Mouse (Mus musculus): Measurements from ENCODE around the gene Znhit3. TPM values are rescaled to one million over a fixed set of nuclear protein-coding genes. Genes with fewer than 3 reads are reported as not detected.

Gene Znhit3
- polyA plus RNA-seq, 1 experiment, result 0.40 TPM

- Histone ChIP-seq H3K36me3 (replicated peaks; ENCODE audit: low read length) (no peaks in the 10 kb centered on the region), H3K9me3 (no peaks in the 10 kb centered on the region), H3K27me3 (replicated peaks) (peaks cover 53% of the 10 kb centered on the region), H3K4me3 (replicated peaks) (no peak overlapping the region), H3K4me1 (peaks cover 5% of the 10 kb centered on the region)
- TF ChIP-seq FLI1 (IDR thresholded peaks at IDR 0.05; ENCODE audit: low read length) (no peak), GATA1 (IDR thresholded peaks at IDR 0.05; ENCODE audit: borderline replicate concordance, low read length) (no peak)
Observed at GRCm38 (mm10) chr11:84939508-84940053, 23.4 kb upstream of the Znhit3 start.

DNA sequence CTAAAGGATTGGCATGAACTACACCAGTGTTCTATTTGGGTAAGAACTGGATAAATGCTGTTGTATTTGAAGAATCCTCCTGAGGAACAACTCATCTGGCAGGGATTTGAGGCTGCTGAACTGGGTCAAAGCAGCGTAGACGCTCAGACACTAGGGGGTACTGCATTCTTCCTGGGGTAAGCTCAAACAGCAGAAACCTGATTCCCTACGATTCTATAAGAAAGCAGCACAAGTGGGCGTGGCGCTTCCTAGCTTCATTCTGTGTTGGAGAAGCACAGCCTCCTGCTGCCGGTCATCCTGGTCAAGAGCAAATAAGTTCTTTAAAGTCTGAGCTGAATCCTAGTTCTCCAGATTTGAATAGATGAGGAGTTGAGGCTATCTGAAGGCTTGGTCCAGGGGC is 16.1 kb upstream of the Znhit3 start:
- Histone ChIP-seq H3K36me3 (replicated peaks; ENCODE audit: low read length) (no peaks in the 10 kb centered on the region), H3K27me3 (replicated peaks) (peaks cover 56% of the 10 kb centered on the region), H3K9me3 (no peaks in the 10 kb centered on the region), H3K4me1 (no peaks in the 10 kb centered on the region), H3K4me3 (replicated peaks) (no peak overlapping the region)
- TF ChIP-seq GATA1 (IDR thresholded peaks at IDR 0.05; ENCODE audit: borderline replicate concordance, low read length), result no peak
- no peak for TF ChIP-seq FLI1 (IDR thresholded peaks at IDR 0.05; ENCODE audit: low read length)

- H3K4me3 ChIP-seq (replicated peaks), result no peak overlapping the region
- TF ChIP-seq FLI1 (IDR thresholded peaks at IDR 0.05; ENCODE audit: low read length) (no peak), GATA1 (IDR thresholded peaks at IDR 0.05; ENCODE audit: borderline replicate concordance, low read length) (no peak)
- H3K36me3 ChIP-seq (replicated peaks; ENCODE audit: low read length), result no peaks in the 10 kb centered on the region
- no peaks in the 10 kb centered on the region for H3K9me3 ChIP-seq
- peaks cover 37% of the 10 kb centered on the region for H3K4me1 ChIP-seq
- peaks cover 20% of the 10 kb centered on the region for H3K27me3 ChIP-seq (replicated peaks)
Observed at GRCm38 (mm10) chr11:84920981-84921380, 4.8 kb upstream of the Znhit3 start.

DNA sequence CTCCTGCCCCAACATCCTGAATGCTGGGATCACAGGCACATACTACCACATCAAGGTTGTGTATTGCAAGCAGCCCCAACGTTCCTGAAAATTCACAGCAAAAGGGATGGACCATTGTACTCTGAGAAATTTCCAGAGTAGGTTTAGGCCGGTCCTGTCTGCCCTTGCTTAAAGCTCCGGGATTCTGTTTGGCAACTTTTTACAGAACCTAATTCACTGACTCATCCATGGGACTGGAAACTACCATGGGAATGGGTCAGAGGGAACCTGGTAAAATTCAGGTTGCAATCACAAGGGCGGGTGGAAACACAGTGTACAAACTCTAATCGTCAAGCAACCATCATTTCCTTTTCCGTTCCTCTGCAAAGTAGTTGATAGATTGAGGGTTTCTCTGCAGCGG is 3.8 kb upstream of the Znhit3 start:
- peaks cover 20% of the 10 kb centered on the region for H3K27me3 ChIP-seq (replicated peaks)
- TF ChIP-seq FLI1 (IDR thresholded peaks at IDR 0.05; ENCODE audit: low read length) (no peak), GATA1 (IDR thresholded peaks at IDR 0.05; ENCODE audit: borderline replicate concordance, low read length) (no peak)
- peaks cover 45% of the 10 kb centered on the region for H3K4me1 ChIP-seq
- no peak overlapping the region for H3K4me3 ChIP-seq (replicated peaks)
- H3K9me3 ChIP-seq, result no peaks in the 10 kb centered on the region
- H3K36me3 ChIP-seq (replicated peaks; ENCODE audit: low read length), result no peaks in the 10 kb centered on the region

DNA sequence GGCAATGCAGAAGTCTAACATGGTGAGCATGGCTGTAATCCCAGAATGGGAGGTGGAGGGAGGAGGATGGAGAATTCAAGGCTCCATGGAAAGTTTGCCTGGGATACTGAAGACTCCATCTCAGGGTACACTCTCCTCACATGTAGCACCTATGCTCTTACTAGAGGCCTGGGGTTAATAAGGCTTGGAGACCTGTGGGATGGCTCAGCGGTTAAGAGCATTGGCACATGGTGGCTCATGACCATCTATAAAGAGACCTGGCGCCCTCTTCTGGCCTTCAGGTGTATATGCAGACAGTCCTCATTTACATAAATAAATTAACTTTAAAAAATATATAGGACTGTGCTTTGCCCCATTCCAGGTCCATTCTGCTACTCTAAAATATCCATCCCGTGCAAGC is 3.1 kb upstream of the Znhit3 start:
- H3K4me3 ChIP-seq (replicated peaks), result no peak overlapping the region
- peaks cover 18% of the 10 kb centered on the region for H3K27me3 ChIP-seq (replicated peaks)
- H3K9me3 ChIP-seq, result no peaks in the 10 kb centered on the region
- H3K36me3 ChIP-seq (replicated peaks; ENCODE audit: low read length), result peaks cover 4% of the 10 kb centered on the region
- H3K4me1 ChIP-seq, result peaks cover 52% of the 10 kb centered on the region
- TF ChIP-seq FLI1 (IDR thresholded peaks at IDR 0.05; ENCODE audit: low read length) (no peak), GATA1 (IDR thresholded peaks at IDR 0.05; ENCODE audit: borderline replicate concordance, low read length) (no peak)

GRCm38 (mm10) chr11:84918425-84918824 is 2.3 kb upstream of the Znhit3 start:
- Histone ChIP-seq H3K9me3 (no peaks in the 10 kb centered on the region), H3K4me1 (peaks cover 60% of the 10 kb centered on the region), H3K27me3 (replicated peaks) (peaks cover 16% of the 10 kb centered on the region), H3K36me3 (replicated peaks; ENCODE audit: low read length) (peaks cover 12% of the 10 kb centered on the region), H3K4me3 (replicated peaks) (peak overlapping the region; percentile 78)
- no peak for TF ChIP-seq FLI1 (IDR thresholded peaks at IDR 0.05; ENCODE audit: low read length)
- no peak for TF ChIP-seq GATA1 (IDR thresholded peaks at IDR 0.05; ENCODE audit: borderline replicate concordance, low read length)

- TF ChIP-seq GATA1 (IDR thresholded peaks at IDR 0.05; ENCODE audit: borderline replicate concordance, low read length) (no peak), FLI1 (IDR thresholded peaks at IDR 0.05; ENCODE audit: low read length) (no peak)
Observed at GRCm38 (mm10) chr11:84916703-84917300, 636 bp upstream of the Znhit3 start.

DNA sequence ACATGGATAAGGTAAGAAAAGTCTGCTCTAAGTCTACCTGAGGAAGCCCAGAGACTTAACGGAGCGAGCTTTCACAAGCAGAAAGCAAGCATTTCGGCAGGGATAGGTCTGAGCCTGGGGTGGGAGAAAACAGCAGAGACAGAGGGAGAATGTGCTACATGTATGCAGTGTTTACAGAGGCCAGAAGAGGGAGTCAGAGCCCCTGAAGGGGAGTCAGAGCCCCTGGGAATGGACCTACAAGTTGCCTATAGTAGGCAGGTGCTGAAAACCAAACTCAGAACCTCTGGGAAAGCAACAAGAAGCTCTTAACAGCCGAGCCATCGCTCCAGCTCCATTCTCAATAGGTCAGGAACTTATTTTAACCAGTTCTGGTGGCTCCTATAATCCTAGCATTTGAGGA is 1.5 kb downstream of the Znhit3 start:
- TF ChIP-seq FLI1 (IDR thresholded peaks at IDR 0.05; ENCODE audit: low read length) (no peak), GATA1 (IDR thresholded peaks at IDR 0.05; ENCODE audit: borderline replicate concordance, low read length) (no peak)
- peaks cover 59% of the 10 kb centered on the region for H3K4me1 ChIP-seq
- no peaks in the 10 kb centered on the region for H3K9me3 ChIP-seq
- no peaks in the 10 kb centered on the region for H3K27me3 ChIP-seq (replicated peaks)
- H3K4me3 ChIP-seq (replicated peaks), result no peak overlapping the region
- H3K36me3 ChIP-seq (replicated peaks; ENCODE audit: low read length), result peaks cover 46% of the 10 kb centered on the region

More at GRCm38 (mm10) chr11:84916703-84917300, 636 bp upstream of the Znhit3 start:
- peaks cover 1% of the 10 kb centered on the region for H3K27me3 ChIP-seq (replicated peaks)
- no peaks in the 10 kb centered on the region for H3K9me3 ChIP-seq
- peaks cover 68% of the 10 kb centered on the region for H3K4me1 ChIP-seq
- H3K4me3 ChIP-seq (replicated peaks), result peak overlapping the region; percentile 98
- peaks cover 27% of the 10 kb centered on the region for H3K36me3 ChIP-seq (replicated peaks; ENCODE audit: low read length)

DNA sequence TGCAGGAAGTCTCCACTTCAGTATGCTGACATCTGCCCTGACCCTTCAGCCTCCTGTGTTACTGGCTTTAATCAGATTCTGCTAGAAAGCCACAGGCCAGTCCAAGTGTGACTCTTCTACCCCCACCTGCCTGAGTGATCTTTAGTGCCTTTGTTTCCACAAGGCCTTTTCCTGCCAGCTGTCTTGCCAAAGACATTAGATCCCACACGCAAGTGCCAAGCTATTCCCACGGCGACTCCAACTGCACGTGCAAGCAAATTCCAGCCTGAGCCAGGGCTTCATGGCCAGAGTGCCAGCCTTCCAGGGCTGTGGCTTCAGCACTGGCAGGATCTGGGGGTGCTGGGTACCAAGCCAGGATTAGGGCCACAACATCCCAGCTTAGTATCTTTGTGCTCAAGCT is 5.8 kb downstream of the Znhit3 start:
- peaks cover 31% of the 10 kb centered on the region for H3K4me1 ChIP-seq
- no peaks in the 10 kb centered on the region for H3K27me3 ChIP-seq (replicated peaks)
- TF ChIP-seq GATA1 (IDR thresholded peaks at IDR 0.05; ENCODE audit: borderline replicate concordance, low read length), result no peak
- no peak for TF ChIP-seq FLI1 (IDR thresholded peaks at IDR 0.05; ENCODE audit: low read length)
- peaks cover 87% of the 10 kb centered on the region for H3K36me3 ChIP-seq (replicated peaks; ENCODE audit: low read length)
- no peak overlapping the region for H3K4me3 ChIP-seq (replicated peaks)
- no peaks in the 10 kb centered on the region for H3K9me3 ChIP-seq

- H3K4me1 ChIP-seq, result peaks cover 26% of the 10 kb centered on the region
- TF ChIP-seq GATA1 (IDR thresholded peaks at IDR 0.05; ENCODE audit: borderline replicate concordance, low read length) (no peak), FLI1 (IDR thresholded peaks at IDR 0.05; ENCODE audit: low read length) (no peak)
- H3K4me3 ChIP-seq (replicated peaks), result no peak overlapping the region
Observed at GRCm38 (mm10) chr11:84908480-84908879, 7.7 kb downstream of the Znhit3 start.

More at GRCm38 (mm10) chr11:84908480-84908879, 7.7 kb downstream of the Znhit3 start:
- H3K27me3 ChIP-seq (replicated peaks), result no peaks in the 10 kb centered on the region
- H3K9me3 ChIP-seq, result no peaks in the 10 kb centered on the region
- H3K36me3 ChIP-seq (replicated peaks; ENCODE audit: low read length), result peaks cover 83% of the 10 kb centered on the region
